Mouse (Mus musculus) adrenal gland, postnatal 25 days (tissue): ENCODE data around the gene Mcat. TPM values are rescaled to one million over a fixed set of nuclear protein-coding genes. Genes with fewer than 3 reads are reported as not detected.
A peak's percentile ranks its signal among the peaks of the same experiment; 100 is the strongest.
"Not testable (repeated sequence)": the region's sequence is repeated elsewhere in the genome, so short reads cannot be mapped to it uniquely, and the experiment has no call there.

ENCODE experiments used
- DNase-seq: peaks from one replicate; pipeline ENCODE4 v3.0.0; 2021; ENCODE audit warnings: mixed read lengths
- microRNA-seq, 2 experiments: library from miRNA; unstranded; fragments of <30 nt; microRNA quantifications; one replicate each; pipeline ENCODE4 v1.2.0; 2021
- total RNA-seq: library from RNA; stranded (reverse); gene quantifications from 2 replicates; pipeline ENCODE4 v1.2.3, GENCODE M21; 2021

Gene Mcat
- total RNA-seq, 1 experiment from 2014 or later, result 44.8 TPM

GRCm38 (mm10) chr15:83509950-83510804 is 53.4 kb downstream of the Mcat start:
- DNase-seq, result no peak

- not testable (repeated sequence) for DNase-seq
These were observed 62.1 kb downstream of the Mcat start for GRCm38 (mm10) chr15:83501483-83501882.

GRCm38 (mm10) chr15:83500352-83500751 is 63.2 kb downstream of the Mcat start:
- peak; percentile 31 for DNase-seq

GRCm38 (mm10) chr15:83499211-83499755 is 64.3 kb downstream of the Mcat start:
- DNase-seq, result no peak

- peak; percentile 10 for DNase-seq
These were observed 66.3 kb downstream of the Mcat start for GRCm38 (mm10) chr15:83497299-83497698.

Small RNAs within 50 kb of the gene (microRNA-seq; reads per million reads assigned to microRNA genes)
- 0 reads per million in 2 experiments for gene Gm24575

Other genes starting within 250 kb of the Mcat start
- gene Arfgap3, start 213.5 kb downstream of the Mcat start, total RNA-seq, result 25.0 and 29.6 TPM in 2 replicates
- gene Pacsin2, start 99.2 kb downstream of the Mcat start, total RNA-seq, result 80.8 and 94.8 TPM in 2 replicates
- gene Ttll1, start 52.9 kb downstream of the Mcat start, total RNA-seq, result 6.2 and 9.0 TPM in 2 replicates
- gene Bik, start 36.9 kb downstream of the Mcat start, total RNA-seq, result 3.9 and 4.3 TPM in 2 replicates
- gene Tspo, start 195 bp downstream of the Mcat start, total RNA-seq, result 381 and 451 TPM in 2 replicates
- gene Ttll12, start 31.4 kb upstream of the Mcat start, total RNA-seq, result 33.1 and 33.7 TPM in 2 replicates
- 3.9 and 4.8 TPM in 2 replicates for gene Scube1, start 161.2 kb upstream of the Mcat start, total RNA-seq
- not detected in 2 replicates for gene Mpped1, start 215.7 kb upstream of the Mcat start, total RNA-seq